Mouse (Mus musculus) neural tube, embryonic 10.5 days (tissue): Measurements from ENCODE around the gene Adprh.
A peak's percentile ranks its signal among the peaks of the same experiment; 100 is the strongest.
"Not testable (repeated sequence)": the region's sequence is repeated elsewhere in the genome, so short reads cannot be mapped to it uniquely, and the experiment has no call there.

Source experiments
- DNase-seq: peaks from one replicate; pipeline ENCODE4 v3.0.0-alpha.2; 2017; ENCODE audit warnings: low spot score; ENCODE audit errors: extremely low spot score

Adprh gene

DNA sequence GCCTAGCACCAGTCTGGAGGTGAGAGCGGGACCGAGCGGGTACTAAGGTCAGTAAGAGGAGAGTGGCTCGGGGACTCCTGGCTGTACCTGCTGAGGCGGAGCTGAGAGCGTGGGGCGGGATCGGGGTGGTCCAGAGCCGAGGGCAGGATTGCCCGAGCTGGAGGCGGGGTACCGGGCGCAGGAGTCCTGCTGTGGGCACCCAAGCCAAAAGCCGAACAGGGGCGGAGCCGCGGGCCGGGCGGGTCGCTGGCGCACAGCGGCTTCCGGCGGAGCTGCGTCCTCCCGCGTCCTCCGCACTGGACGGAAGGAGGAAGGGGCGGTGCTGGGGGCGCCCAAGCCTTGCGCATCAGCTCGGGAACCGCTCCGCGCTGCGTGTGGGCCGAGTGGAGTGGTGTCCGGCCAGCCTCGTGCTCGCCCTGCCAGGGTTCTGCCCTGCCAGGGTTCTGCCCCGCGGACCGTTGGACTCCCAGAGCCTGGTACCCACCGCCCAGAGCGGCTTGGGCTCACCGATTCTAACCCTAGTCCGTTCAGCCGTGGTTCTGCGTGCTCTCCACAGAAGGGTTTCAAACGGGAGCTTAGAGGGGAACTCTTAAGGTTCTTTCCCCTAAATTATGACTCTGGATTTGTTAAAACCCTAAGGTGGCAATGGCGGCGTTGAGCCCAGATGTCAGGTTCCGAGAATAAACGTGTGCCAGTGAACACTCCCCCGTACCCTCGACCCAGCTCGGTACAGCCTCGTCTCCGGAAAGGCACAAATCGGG, at the start of gene Adprh:
Gene Adprh, minus strand, starts transcription at position 262 of the 761 bp plus-strand sequence.
- peak; percentile 91 for DNase-seq

DNA sequence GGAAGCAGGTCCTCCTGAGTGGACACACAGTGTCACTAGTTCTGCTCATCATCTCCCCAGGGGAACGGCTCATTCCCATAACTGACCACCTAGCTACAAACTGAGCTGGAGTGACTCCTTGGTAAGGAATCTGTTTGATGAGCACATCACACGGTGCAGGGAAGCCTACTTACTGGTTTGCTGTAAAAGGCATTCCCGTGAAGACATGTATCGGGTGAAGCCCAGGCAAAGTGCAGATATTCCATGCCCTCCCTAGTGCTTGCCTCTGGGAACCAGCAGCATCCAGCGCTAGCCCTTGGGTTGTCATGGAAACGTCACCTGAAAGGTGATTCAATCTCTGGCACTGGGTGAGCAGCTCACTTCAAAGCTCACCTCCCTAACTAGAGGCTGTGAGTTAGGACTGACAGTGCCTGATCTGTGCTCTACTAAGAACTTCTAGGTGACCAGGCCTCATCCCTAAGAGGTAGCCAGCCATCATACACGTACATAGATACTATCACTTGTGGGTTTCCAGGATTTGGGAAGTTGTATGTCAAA, 44.2 kb upstream of the Adprh start:
- DNase-seq, result no peak

DNA sequence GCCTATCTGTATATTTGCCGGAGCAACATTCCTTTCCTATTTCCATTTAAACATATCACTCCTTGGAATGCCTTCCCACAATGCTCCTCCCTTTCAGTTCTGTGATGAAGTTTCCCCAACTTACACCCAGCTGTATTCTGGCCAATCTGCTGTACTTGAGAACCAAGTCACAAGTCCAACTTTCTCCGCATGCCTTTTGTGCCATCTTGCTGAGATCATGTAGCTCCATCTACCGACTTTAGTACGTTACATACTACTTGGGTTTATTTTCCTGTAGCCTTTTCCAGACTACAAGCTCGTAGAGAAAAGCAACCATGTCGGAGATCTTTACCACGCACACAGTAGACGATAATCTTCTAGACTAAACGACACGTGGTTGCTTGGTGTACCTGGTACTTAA, 41.4 kb upstream of the Adprh start:
- DNase-seq, result no peak

DNA sequence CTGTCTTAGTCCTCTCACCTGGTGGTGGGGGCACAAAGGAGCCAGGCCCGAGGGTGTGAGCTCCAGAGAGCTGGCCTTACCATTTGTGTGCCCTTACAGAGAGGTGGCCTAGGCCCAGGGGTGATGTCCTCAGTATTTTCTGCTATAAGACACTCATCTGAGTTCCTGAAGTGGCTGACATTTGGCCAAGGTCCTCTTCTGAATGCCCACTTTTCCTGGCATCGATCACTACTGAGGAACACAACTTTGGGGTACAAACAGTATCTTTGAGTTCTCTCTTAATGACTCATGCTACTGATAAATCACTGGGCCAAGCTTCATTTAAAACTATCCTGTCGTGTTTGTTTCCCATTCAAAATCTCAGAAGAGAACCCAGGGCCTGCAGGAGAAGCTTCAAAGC, 40.0 kb upstream of the Adprh start:
- DNase-seq, result no peak

DNA sequence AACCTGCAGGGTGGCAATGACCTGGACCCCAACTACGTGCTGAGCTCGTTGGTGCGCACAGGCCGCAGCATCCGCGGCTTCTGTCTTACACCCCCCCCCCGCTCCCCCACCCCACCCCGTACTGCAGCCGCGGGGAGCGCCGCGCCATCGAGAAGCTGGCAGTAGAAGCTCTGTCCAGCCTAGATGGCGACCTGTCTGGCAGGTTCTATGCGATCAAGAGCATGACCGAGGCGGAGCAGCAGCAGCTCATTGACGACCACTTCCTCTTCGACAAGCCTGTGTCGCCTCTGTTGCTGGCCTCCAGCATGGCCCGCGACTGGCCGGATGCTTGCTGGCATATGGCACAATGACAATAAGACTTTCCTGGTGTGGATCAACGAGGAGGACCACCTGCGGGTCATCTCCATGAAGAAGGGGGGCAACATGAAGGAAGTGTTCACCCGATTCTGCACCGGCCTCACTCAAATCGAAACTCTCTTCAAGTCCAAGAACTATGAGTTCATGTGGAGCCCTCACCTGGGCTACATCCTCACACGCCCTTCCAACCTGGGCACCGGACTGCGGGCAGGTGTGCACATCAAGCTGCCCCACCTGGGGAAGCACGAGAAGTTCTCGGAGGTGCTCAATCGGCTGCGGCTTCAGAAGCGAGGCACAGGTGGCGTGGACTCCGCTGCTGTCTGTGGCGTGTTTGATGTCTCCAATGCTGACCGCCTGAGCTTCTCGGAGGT, 31.2 kb upstream of the Adprh start:
- peak; percentile 26 for DNase-seq

DNA sequence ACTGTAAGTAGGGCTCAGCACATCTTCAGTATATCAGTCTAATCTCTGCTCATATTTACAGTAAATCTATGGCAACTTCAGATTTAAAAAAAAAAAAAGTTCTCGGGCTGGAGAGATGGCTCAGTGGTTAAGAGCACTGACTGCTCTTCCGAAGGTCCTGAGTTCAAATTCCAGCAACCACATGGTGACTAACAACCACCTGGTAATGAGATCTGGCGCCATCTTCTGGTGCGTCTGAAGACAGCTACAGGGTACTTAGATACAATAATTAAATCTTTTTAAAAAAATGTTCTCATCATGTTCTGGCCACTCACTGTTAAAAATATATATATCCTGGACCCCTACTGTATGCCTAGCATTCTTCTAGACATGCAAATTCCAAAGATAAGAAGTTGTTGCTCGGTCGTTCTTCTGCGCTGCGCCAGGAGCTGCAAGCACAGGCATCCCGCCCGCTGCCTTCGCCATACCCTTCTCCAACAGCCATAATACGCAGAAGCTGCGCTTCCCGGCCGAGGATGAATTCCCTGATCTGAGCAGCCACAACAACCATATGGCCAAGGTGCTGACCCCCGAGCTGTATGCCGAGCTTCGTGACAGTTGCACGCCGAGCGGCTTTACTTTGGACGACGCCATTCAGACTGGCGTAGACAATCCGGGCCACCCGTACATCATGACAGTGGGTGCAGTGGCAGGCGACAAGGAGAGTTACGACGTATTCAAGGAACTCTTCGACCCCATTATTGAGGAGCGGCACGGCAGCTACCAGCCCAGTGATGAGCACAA, 30.5 kb upstream of the Adprh start:
- peak; percentile 33 for DNase-seq

DNA sequence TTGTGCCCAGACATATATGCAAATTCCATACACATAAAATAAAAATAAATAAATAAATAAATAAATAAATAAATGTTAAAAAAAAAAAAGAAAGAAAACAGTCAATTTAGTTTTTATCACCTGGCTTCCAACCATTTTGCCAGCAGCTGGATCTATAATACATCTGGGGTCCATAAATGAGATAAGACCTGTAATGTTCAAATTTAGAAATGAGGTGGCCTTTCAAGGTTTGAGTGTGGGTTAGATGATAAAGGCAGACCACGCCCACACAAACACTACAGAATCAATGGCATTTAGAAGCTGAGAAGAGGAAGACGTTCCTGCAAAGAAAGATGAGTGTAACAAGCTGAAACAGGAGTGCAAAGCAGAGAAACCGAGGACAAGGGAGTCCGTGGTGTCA, 28.8 kb upstream of the Adprh start:
- DNase-seq, result no peak

DNA sequence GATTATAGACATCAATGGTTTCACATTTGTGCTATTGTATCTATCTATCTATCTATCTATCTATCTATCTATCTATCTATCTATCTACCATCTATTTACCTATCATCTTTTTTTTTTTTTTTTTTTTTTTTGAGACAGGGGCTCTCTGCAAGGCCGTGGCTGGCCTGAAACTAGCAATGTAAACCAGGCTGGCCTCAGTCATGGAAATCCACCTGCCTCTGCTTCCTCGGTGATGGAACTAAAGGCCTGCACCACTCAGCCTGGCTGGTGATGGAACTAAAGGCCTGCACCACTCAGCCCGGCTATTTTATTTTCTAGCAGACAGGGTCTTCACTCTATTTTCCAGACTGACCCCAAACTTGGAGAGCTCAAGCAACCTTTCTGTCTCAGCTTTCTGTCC, 25.8 kb upstream of the Adprh start:
- DNase-seq, result no peak

DNA sequence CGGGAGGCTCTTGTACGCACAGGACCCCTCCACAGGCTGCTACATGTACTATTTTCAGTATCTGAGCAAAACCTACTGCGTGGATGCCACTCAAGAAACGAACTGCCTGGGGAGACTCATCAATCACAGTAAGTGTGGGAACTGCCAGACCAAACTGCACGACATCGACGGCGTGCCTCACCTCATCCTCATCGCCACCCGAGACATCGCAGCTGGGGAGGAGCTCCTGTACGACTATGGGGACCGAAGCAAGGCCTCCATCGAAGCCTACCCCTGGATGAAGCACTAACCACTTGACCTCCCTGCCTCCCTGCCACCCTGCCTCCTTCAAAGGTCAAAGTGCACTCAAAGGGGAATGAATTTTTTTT, 24.7 kb upstream of the Adprh start:
- not testable (repeated sequence) for DNase-seq

DNA sequence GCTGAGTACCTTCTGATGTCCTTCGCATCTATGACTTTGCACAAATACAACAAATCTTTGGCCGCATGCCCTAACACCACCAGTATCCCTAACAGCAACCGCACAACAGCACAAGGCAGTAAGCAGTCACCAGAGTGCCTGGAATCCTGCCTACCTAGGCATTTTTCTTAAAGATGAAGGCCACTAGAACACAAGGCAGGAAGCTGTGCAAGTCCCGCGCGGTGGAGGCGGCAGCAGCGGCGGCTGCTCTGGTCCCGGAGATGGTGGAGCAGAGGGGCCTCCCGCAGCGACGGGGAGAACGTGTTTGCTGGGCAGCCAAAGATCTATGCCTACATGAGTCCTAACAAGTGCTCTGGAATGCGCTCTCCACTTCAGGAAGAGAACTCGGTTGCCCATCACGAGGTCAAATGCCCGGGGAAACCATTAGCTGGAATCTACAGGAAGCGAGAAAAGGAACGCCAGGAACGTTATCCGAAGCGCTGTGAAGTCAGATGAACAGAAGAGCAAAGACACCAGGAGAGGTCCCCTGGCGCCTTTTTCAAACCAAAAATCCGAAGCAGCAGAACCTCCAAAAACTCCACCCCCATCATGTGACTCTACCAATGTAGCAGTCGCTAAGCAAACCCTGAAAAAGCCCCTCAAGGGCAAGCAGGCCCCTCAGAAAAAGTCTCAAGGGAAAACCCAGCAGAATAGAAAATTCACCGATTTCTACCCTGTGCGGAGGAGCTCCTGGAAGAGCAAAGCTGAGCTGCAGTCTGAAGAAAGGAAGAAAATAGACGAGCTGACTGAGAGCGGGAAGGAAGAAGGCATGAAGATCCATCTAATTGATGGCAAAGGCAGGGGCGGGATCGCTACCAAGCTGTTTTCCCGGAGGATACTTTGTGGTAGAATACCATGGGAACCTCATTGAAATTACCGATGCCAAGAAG, 24.1 kb upstream of the Adprh start:
- DNase-seq, result peak; percentile 65

DNA sequence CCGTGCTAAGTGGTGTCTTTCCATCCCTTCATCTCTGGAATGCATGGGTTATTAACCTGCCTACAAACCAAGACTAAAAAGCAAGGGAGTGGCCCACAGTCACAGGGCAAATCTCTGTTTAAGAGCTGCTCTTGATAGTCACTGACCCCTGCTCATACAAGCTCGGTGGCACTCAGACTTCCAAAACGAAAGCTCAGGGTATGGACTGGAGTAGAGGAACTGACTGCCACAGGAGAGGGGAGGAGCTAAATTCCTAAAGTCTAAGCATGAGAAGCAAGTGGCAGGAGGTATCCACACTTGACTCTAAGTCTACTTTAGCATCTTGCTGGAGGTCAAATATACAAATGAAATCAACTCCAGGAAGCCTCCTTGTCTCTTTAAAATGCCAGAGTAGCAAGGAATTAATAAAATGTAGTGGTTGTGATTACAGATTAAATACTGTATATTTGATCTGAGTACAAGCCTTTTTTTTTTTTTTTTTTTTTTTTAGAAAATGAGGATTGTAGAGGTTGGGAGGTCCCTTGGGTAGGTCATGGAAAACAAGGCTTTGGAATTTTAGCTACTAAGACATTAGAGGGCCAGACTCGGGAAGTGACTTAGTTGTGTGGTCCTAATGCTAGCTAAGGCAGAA, 23.3 kb upstream of the Adprh start:
- no peak for DNase-seq

DNA sequence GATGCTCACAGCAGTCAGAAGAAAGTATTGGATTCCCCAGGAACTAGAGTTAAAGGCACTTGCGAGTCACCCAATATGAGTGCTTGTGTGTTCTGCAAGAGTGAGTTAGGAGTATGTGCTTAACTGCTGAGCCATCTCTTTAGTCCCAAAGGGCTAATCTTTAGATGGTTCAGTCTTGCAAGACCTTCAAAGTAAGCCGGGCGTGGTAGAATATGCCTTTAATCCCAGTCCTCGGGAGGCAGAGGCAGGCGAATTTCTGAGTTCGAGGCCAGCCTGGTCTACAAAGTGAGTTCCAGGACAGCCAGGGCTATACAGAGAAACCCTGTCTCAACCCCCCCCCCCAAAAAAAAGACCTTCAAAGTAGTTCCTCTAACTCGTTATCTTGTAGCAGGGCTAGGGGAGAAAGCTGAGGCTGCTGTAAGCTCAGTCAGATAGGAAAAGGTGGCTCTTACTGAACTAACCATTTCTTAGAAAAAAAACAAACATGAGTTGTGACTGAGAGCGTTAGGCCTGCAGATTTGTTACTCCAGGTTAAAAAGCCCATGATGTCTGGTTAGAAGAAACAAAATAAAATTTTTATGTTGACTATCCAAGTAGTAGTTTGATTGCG, 22.3 kb upstream of the Adprh start:
- DNase-seq, result no peak

DNA sequence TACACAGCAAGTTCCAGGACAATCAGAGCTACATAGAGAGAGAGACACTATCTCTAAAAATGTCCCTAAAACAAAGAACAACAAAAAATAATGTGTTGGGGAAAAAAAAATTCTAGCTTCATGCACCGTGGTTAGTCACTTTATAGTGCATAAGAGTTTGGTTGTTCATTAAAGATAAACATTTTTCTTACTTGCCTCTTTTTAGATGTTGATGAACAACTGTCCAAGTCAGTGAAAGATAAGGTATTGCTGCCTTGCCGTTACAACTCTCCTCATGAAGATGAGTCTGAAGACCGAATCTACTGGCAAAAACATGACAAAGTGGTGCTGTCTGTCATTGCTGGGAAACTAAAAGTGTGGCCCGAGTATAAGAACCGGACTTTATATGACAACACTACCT, 21.2 kb upstream of the Adprh start:
- DNase-seq, result no peak

DNA sequence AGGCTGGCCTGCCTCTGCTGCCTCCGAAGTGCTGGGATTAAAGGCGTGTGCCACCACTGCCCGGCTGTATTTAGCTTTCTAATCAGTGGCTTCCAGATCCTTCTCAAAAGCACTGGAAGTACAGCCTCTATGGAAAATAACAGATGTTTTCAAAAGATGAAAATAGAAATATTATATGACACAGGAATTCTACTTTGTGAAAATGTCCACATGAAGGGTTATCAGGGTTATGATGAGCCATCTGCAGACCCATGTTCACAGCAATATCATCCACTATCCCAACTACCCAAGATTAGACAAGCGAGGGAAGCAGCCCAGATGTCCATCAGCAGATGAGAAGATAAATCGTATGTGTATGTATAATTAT, 20.0 kb upstream of the Adprh start:
- DNase-seq, result no peak

DNA sequence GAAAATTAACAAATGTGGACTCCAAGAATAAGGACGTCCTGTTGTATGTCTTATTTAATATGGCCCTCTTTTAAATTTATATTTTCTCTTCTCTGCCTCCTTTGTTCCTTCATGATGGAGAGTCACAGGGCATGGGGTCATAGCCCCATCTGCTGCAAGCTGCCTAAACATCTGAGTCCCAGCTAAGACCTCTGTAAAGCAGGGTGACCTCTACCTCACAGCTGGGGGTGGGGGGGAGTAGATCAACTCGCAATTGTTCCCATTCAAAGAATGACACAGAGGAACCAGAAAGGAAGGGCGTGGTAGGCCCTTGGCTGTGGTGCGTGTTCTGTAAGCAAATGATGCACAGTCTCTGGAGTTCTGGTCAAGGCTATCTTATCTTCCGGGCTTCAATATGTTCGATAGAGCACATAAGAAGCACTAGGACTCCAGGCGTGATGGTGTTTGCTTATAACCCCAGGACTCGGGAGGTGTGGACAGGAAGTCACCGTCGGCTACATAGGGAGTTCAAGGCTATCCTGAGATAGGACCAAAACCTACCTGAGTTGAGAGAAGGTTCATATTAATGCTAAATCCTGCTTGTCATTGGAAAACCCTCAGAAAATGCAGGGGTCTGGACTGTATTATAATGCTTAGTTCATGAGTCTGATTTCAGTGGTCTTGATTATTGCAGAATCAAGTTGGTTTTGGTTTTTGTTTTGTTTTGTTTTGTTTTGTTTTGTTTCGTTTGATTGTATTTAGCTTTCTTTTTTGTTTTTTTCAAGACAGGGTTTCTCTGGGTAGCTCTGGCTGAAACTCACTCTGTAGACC, 19.4 kb upstream of the Adprh start:
- peak; percentile 28 for DNase-seq

DNA sequence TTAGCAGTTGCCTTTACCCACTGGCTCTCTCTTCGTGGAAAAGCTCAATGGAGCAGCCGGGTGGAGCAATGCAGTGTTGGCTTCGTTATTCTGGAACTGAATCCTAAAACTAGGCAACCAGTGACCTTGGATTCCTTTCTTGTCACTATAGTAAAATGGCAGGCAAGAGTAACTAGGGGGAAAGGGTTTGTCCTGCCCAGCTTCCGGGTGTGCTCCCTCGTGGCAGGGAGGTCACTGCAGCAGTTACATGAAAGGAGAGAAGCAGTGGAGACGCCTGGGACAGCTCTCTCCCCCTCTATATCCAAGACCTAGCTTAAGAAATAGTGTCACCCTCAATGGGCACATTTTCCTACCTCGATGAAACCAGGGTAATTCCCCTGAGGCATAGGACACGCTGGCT, 16.9 kb upstream of the Adprh start:
- no peak for DNase-seq

DNA sequence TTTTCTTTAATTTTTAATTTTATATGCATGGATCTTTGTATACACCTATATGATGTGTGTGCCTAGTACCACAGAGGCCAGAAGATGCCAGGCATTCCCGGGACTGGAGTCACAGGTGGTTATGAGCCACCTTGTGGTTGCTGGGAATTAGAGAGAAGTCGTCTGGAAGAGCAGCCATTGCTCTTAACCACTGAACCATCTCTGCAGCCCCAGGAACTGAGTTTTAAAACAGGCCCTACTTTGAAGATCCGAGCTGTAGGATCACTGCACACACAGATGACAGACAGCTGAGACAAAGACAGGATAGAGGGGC, 16.2 kb upstream of the Adprh start:
- DNase-seq, result no peak

DNA sequence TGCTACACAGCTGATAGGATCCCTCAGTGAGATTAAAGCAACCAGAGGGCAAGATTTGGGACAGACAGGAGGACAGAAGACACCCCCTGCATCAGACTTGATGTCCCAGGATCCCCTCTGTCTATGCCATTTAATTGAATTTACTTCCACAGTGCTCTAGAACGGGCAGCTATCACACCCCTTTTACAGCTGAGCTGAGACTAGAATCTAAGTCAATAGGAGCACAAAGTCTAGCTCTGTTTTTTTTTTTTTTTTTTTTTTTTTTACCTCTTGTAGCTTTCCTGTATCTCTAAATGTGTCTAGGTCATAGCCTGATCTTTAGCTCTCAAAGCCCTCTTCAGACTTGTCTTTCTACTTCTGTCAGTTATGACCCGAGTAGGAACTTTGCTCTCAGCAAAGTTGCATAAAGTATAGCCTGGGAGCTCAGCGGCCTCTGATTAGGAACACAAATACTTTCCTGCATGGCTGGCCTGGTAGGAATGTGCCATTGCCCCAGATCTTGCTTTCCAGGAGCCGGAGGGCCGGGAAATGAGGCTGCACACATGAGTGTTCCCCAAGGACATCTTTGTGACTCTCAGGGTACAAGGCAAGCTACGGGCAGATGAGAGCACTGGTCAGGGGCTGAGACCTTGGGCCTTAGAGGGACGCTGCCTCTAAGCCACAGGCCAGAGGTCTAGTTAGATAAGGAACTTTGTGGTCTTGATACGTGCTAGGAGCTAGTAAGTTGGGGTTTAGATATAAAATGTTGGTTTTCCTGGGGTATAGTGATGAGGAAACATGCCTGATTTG, 15.6 kb upstream of the Adprh start:
- DNase-seq, result no peak
